Mouse (Mus musculus): ENCODE results near the gene Pithd1.
"Not testable (repeated sequence)": the region's sequence is repeated elsewhere in the genome, so short reads cannot be mapped to it uniquely, and the experiment has no call there.

The Pithd1 gene

GRCm38 (mm10) chr4:135962946-135963345 is 24.1 kb downstream of the Pithd1 start:
- DNase-seq (ENCODE audit: extremely low spot score, low read depth, low spot score) = no peak

DNA sequence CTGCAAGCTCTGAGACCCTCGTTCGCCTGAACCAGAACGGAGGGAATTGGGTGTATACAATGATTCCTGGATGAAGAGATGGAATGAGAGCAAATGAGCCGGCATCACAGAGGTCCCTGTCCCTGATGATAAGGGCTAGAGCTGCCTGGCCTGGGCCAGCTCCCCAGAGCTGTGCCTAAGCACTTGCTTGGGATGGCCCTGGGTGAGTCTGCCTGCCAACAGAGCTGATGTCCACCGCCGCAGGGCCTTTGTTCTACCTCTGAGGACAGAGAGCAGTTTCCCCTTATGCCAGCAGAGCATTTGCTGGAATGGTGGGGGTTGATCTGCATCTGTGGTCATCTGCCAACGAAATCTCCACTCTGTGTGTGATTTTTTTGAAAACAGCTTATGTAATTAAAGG is 24.9 kb downstream of the Pithd1 start:
- DNase-seq (ENCODE audit: extremely low spot score, low read depth, low spot score) = no peak

- DNase-seq (ENCODE audit: extremely low spot score, low read depth, low spot score) = no peak
Measured at GRCm38 (mm10) chr4:135961709-135962108, 25.4 kb downstream of the Pithd1 start.

- no peak for DNase-seq (ENCODE audit: extremely low spot score, low read depth, low spot score)
Measured at GRCm38 (mm10) chr4:135960717-135961116, 26.3 kb downstream of the Pithd1 start.

- no peak for DNase-seq (ENCODE audit: extremely low spot score, low read depth, low spot score)
Measured at GRCm38 (mm10) chr4:135958354-135958753, 28.7 kb downstream of the Pithd1 start.

GRCm38 (mm10) chr4:135955886-135956285 is 31.2 kb downstream of the Pithd1 start:
- DNase-seq (ENCODE audit: extremely low spot score, low read depth, low spot score) = no peak

DNA sequence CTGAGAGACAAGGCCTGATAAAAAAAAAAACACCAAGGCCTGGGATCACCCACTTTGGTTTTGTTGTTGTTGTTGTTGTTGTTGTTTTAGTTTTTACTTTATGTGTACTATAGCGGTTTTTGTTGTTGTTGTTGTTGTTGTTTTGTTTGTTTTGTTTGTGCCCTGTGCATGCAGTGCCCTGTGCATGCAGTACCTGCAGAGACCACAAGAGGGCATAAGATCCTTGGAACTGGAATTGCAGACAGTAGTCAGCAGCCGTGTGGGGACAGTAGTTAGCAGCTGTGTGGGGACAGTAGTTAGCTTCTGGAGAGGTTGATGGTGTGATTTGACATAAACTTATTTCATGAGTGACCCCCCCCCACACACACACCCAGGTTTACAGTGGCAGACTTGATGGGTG is 32.8 kb downstream of the Pithd1 start:
- no peak for DNase-seq (ENCODE audit: extremely low spot score, low read depth, low spot score)

DNA sequence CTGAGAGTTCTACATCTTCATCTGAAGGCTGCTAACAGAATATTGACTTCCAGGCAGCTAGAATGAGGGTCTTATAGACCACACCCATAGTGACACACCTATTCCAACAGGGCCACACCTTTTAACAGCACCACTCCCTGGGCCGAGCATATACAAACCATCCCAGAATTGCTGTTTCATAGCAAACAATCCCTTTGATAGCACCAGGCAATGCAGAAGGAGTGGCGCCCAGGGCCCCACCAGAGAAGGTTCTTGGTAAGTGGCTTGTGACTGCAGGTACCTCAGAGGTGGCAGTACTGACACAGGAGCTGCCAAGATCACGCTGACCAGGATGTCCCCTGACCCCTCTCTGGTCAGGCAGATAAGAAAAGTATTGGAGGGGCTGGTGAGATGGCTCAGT is 33.9 kb downstream of the Pithd1 start:
- no peak for DNase-seq (ENCODE audit: extremely low spot score, low read depth, low spot score)

DNA sequence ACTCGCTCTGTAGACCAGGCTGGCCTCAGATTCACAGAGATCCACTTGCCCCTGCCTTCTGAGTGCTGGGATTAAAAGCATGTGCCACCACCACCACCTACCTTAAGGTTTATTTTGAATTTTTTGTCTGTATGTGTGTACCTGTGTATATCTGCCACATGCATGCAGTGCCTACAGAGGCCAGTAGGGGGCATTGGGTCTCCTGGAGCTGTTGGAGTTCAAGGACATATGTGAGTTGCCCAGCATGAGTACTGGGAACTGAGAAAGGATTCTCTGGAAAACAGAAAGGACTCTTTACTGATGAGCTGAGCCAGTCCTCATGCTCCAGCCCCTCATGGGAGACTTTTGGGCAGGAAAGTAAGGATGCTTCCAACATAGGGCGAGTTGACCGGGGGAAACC is 35.6 kb downstream of the Pithd1 start:
- no peak for DNase-seq (ENCODE audit: extremely low spot score, low read depth, low spot score)

GRCm38 (mm10) chr4:135950365-135950764 is 36.7 kb downstream of the Pithd1 start:
- no peak for DNase-seq (ENCODE audit: extremely low spot score, low read depth, low spot score)

- DNase-seq (ENCODE audit: extremely low spot score, low read depth, low spot score) = no peak
Measured at GRCm38 (mm10) chr4:135949911-135950310, 37.2 kb downstream of the Pithd1 start.

DNA sequence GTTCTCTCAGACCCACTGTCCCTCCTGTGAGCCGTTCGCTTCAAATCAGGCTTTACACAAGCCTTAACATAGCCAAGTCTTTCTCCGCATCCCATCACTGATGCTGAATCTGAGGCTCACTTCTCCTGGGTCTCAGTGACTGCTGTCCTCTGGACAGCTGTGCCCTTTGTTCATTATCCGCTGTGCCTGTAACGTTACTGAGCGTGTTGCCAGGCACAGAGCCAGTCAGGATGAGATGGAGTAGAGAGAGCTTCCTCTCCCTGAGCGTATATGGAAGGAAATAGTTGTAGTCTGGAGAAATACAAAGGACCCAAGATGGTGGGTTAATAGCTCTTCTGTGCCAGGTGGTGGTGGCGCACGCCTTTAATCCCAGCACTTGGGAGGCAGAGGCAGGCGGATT is 37.6 kb downstream of the Pithd1 start:
- DNase-seq (ENCODE audit: extremely low spot score, low read depth, low spot score) = no peak

- DNase-seq (ENCODE audit: extremely low spot score, low read depth, low spot score) = no peak
Measured at GRCm38 (mm10) chr4:135948142-135948541, 38.9 kb downstream of the Pithd1 start.

- DNase-seq (ENCODE audit: extremely low spot score, low read depth, low spot score) = no peak
Measured at GRCm38 (mm10) chr4:135946659-135947301, 40.3 kb downstream of the Pithd1 start.

DNA sequence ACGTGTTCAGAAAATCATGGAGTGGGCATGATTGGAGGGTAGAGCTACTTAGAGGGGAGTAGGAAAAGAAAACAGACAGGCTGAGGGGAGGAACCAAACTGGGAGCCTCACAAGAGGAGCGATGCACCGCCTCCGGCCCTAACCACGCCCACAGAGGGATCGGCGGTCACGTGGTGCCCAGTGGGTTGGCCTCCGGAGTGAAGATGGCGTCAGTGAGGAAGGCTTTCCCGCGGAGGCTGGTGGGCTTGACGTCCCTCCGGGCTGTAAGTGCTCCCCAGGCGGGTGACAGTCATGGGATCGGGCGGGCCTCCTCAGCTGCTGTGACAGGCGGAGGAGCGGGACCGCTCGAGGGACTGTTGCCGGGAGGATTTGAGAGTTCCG is 40.8 kb downstream of the Pithd1 start, which contains the start of gene Hmgcl:
Gene Hmgcl, plus strand, starts transcription at position 171 of the 381 bp plus-strand sequence.
- peak; percentile 71 for DNase-seq (ENCODE audit: extremely low spot score, low read depth, low spot score)

DNA sequence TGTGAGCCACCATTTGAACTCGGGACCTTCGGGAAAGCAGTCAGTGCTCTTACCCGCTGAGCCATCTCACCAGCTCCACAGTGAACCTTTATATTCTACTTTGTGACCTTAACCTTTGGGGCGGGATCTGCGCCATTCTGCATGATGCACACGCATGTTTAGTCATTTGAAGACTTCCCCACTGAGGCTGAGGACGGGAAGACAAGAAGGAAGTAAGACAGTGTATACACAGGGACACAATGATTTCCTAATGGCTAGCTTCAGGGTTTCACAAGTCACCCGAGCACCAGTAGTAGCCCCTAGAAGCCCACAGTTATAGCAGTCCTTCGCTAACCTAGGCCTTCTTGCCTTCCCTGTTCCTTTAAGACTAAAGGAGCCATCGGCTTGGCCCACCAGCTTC is 41.4 kb downstream of the Pithd1 start:
- no peak for DNase-seq (ENCODE audit: extremely low spot score, low read depth, low spot score)

DNA sequence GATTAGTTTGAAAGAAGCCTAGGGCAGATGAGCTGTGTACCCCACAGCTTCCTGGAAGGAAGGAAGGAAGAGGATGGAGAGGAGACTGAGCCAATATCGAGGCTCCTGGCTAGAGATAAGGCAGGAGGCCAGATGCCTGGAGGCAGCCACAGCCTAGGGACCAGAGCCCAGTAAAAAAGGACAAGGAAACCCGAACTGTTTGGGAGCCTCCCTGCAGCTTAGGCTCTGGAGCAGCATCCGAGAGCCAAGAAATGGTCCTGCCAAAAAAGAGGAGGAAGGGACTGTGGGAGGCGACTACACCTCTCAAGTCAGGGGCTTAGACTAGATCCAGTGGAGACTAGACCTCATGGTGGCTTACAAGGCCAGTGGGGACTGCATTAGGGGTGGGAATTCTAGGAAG is 43.7 kb downstream of the Pithd1 start:
- DNase-seq (ENCODE audit: extremely low spot score, low read depth, low spot score) = no peak

DNA sequence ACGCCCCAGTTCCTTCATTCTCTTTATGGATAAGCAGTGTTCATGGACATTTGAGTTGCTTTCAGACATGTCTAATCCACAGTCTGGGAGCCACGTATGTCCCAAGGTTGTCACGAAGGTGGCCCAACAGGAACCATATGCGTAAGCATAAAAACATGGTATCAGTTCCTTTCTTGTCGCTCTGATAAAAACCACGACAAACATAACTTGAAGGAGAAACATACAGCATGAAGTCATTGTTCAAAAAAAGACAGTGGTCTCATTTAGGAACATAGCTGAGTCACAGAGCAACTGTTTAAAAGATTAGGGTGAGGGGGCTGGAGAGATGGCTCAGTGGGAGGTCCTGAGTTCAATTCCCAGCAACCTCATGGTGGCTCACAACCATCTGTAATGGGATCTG is 44.9 kb downstream of the Pithd1 start:
- DNase-seq (ENCODE audit: extremely low spot score, low read depth, low spot score) = no peak

DNA sequence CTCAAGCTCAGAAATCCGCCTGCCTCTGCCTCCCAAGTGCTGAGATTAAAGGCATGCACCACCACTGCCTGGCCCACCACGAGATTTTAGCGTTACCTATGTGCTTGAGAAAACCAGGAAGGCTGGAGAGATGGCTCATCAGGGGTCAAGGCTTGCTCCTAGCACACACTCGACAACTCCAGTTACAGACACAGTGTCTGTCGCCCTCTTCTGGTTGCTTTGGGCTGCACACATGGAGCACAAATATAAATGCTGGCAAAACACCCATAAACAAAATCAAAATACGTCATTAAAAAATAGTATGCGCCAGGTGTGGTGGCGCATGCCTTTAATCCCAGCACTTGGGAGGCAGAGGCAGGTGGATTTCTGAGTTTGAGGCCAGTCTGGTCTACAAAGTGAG is 46.0 kb downstream of the Pithd1 start:
- DNase-seq (ENCODE audit: extremely low spot score, low read depth, low spot score) = not testable (repeated sequence)

DNA sequence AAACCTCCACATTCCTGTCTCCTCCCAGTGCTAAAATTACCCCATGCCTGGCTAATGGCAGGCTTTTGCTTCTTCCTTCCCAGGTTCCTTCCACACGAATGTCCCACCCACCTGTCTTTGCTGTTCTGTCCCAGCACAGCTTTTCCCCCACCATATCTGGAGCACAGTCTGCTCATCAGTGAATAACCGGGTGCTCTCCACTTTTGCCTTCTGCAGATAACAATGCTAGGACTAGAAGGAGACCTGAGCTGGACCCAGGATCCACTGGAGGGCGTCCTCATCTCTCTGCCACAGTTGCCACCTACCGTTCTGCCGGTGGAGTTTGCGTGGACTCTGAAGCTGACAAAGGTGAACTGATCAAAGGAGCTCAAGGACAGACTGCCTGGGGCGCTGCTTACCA is 48.2 kb downstream of the Pithd1 start:
- DNase-seq (ENCODE audit: extremely low spot score, low read depth, low spot score) = no peak

DNA sequence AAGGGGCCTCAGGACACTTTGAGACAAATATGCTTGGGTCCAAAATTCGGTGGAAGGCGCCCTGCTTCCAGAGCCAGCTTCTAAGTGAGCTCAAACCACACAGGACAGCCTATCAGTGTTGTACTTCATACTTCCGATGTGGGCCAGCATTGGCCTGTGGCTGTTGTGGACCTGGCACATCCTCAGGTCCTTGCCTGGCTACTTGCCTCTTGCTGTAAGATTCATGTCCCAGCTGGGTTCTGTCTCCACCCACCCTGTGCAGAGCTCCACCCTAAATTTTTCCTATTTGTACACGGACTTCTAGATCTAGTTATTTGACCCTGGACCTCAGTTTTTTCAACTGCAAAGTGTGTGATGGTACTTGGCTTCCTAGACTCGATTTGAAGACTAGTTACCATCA is 51.6 kb downstream of the Pithd1 start:
- no peak for DNase-seq (ENCODE audit: extremely low spot score, low read depth, low spot score)

DNA sequence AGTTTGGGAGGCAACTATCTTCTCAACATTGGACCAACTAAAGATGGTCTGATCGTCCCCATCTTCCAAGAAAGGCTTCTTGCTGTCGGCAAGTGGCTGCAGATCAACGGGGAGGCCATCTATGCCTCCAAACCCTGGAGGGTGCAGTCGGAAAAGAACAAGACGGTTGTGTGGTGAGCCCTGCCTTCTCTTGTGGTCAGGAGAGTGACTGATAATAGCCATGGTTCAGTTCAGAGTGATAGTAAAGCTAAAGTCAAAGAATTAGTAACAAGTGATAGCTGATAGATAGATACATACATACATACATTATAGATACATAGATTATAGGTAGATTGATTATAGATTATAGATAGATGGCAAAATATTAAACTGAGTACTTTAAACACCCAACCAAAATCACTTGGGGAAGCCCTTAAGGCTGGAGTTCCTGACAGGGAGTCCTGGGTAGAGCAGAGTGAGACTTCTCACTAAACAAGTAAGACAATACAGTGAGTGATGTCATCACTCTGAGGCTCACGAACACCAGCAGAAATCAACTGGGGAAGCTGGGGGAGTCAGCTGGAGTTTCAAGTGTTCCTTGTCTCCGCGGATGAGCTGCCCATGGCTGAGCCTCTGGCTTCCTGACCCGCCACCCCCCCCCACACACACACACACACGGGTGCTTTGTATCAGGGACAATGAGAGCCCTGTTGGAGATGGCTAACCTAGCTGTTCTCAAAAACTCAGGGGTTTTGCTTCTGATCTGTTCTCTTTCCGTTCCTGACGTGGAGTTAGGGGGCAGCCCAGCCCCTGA is 52.2 kb downstream of the Pithd1 start:
- no peak for DNase-seq (ENCODE audit: extremely low spot score, low read depth, low spot score)

- DNase-seq (ENCODE audit: extremely low spot score, low read depth, low spot score) = no peak
Measured at GRCm38 (mm10) chr4:135931832-135932231, 55.2 kb downstream of the Pithd1 start.

Measured in hindlimb bud, embryonic 11.5 days (tissue).